Mouse (Mus musculus) thymus, adult 2 months (tissue): ENCODE data around the gene Gm5426. TPM values are rescaled to one million over a fixed set of nuclear protein-coding genes. Genes with fewer than 3 reads are reported as not detected.

ENCODE experiments used
- DNase-seq: peaks from one replicate; pipeline ENCODE4 v3.0.0; 2021
- H3K27ac ChIP-seq: fragments of 200-500 bp; 2 replicates; pipeline ENCODE4 v1.5.1; 2012; ENCODE audit warnings: low read length, control low read depth; ENCODE audit not compliant: control insufficient read depth, insufficient read depth
- H3K27me3 ChIP-seq: fragments of 200-500 bp; 2 replicates; pipeline ENCODE4 v1.6.1; 2012; ENCODE audit warnings: mild to moderate bottlenecking, low read length, moderate library complexity, mixed read lengths; ENCODE audit not compliant: control insufficient read depth, insufficient read depth
- H3K36me3 ChIP-seq: fragments of 200-500 bp; 2 replicates; pipeline ENCODE4 v1.6.1; 2012; ENCODE audit warnings: mild to moderate bottlenecking, low read length, moderate library complexity; ENCODE audit not compliant: control insufficient read depth, insufficient read depth
- H3K4me1 ChIP-seq: fragments of 200-500 bp; replicated peaks from 2 replicates; pipeline ENCODE4 v1.6.1; 2012; ENCODE audit warnings: low read length; ENCODE audit not compliant: control insufficient read depth, insufficient read depth
- H3K4me3 ChIP-seq: fragments of 200-500 bp; 2 replicates; pipeline ENCODE4 v1.5.1; 2012; ENCODE audit warnings: mild to moderate bottlenecking, low read length, control low read depth, moderate library complexity; ENCODE audit not compliant: control insufficient read depth, insufficient read depth
- CTCF ChIP-seq: fragments of 200-500 bp; IDR thresholded peaks from 2 replicates; pipeline ENCODE4 v1.5.1; 2012; ENCODE audit warnings: mild to moderate bottlenecking, control low read depth, low read length, moderate library complexity, borderline replicate concordance; ENCODE audit not compliant: control insufficient read depth, poor library complexity, insufficient read depth; ENCODE audit errors: extremely low read depth
- POLR2A ChIP-seq: fragments of 200-500 bp; IDR thresholded peaks from 2 replicates; pipeline ENCODE4 v1.6.1; 2012; ENCODE audit warnings: mild to moderate bottlenecking, low read length, control low read depth, moderate library complexity; ENCODE audit not compliant: control insufficient read depth, poor library complexity, insufficient read depth; ENCODE audit errors: extremely low read depth
- WGBS: fragments of 180-500 bp; shearing (Covaris S2); methylation state at CpG from one replicate; pipeline ENCODE4 v1.1.7; 2018; 5-methylcytosine and 5-hydroxymethylcytosine counted together
- polyA plus RNA-seq: library from polyadenylated mRNA; depleted of rRNA; stranded (reverse); fragments of >200 nt; gene quantifications from 2 replicates; pipeline ENCODE4 v1.2.3, GENCODE M21; 2012

Gm5426 gene
- polyA plus RNA-seq, 1 experiment: not detected

- H3K27ac ChIP-seq: no peak overlapping the region
- H3K27me3 ChIP-seq: no peaks in the 10 kb centered on the region
- WGBS: 77% methylated on average over 3 of the region's 3 CpGs
- no peaks in the 10 kb centered on the region for H3K36me3 ChIP-seq
- no peaks in the 10 kb centered on the region for H3K4me1 ChIP-seq
- H3K4me3 ChIP-seq: no peak overlapping the region
- TF ChIP-seq POLR2A (no peak), CTCF (no peak)
- no peak for DNase-seq
These were observed 32.2 kb upstream of the Gm5426 start for GRCm38 (mm10) chr10:96104158-96104557.

- no peak for DNase-seq
- Histone ChIP-seq H3K27ac (no peak overlapping the region), H3K36me3 (no peaks in the 10 kb centered on the region), H3K4me3 (no peak overlapping the region), H3K27me3 (no peaks in the 10 kb centered on the region), H3K4me1 (no peaks in the 10 kb centered on the region)
- WGBS: 91% methylated on average over 4 of the region's 4 CpGs
- no peak for TF ChIP-seq POLR2A
- TF ChIP-seq CTCF: no peak
These were observed 31.8 kb upstream of the Gm5426 start for GRCm38 (mm10) chr10:96104624-96105023.

GRCm38 (mm10) chr10:96105124-96105523 lies 31.3 kb upstream of the Gm5426 start:
- no peaks in the 10 kb centered on the region for H3K36me3 ChIP-seq
- no peak overlapping the region for H3K27ac ChIP-seq
- no peaks in the 10 kb centered on the region for H3K27me3 ChIP-seq
- peak; percentile 21 for DNase-seq
- H3K4me1 ChIP-seq: no peaks in the 10 kb centered on the region
- TF ChIP-seq POLR2A (no peak), CTCF (no peak)
- H3K4me3 ChIP-seq: no peak overlapping the region
- WGBS: 95% methylated on average over 2 of the region's 2 CpGs

- no peaks in the 10 kb centered on the region for H3K27me3 ChIP-seq
- TF ChIP-seq POLR2A (no peak), CTCF (no peak)
- no peak overlapping the region for H3K4me3 ChIP-seq
- no peaks in the 10 kb centered on the region for H3K36me3 ChIP-seq
- DNase-seq: no peak
- no peaks in the 10 kb centered on the region for H3K4me1 ChIP-seq
- no peak overlapping the region for H3K27ac ChIP-seq
- 87% methylated on average over 4 of the region's 4 CpGs for WGBS
These were observed 29.3 kb upstream of the Gm5426 start for GRCm38 (mm10) chr10:96106972-96107720.

GRCm38 (mm10) chr10:96107825-96108224 lies 28.6 kb upstream of the Gm5426 start:
- no peak for DNase-seq
- Histone ChIP-seq H3K4me3 (no peak overlapping the region), H3K27me3 (no peaks in the 10 kb centered on the region), H3K27ac (no peak overlapping the region), H3K36me3 (no peaks in the 10 kb centered on the region), H3K4me1 (no peaks in the 10 kb centered on the region)
- 83% methylated on average over 1 of the region's 1 CpGs for WGBS
- TF ChIP-seq POLR2A (no peak), CTCF (no peak)

GRCm38 (mm10) chr10:96115325-96115724 lies 21.1 kb upstream of the Gm5426 start:
- no peak for DNase-seq
- Histone ChIP-seq H3K27ac (no peak overlapping the region), H3K4me1 (no peaks in the 10 kb centered on the region), H3K36me3 (no peaks in the 10 kb centered on the region), H3K4me3 (no peak overlapping the region), H3K27me3 (no peaks in the 10 kb centered on the region)
- TF ChIP-seq CTCF: no peak
- WGBS: 54% methylated on average over 3 of the region's 3 CpGs

- TF ChIP-seq POLR2A (no peak), CTCF (no peak)
- Histone ChIP-seq H3K4me3 (no peak overlapping the region), H3K36me3 (no peaks in the 10 kb centered on the region), H3K27ac (no peak overlapping the region), H3K4me1 (no peaks in the 10 kb centered on the region), H3K27me3 (no peaks in the 10 kb centered on the region)
- no peak for DNase-seq
- 91% methylated on average over 2 of the region's 2 CpGs for WGBS
These were observed 15.6 kb upstream of the Gm5426 start for GRCm38 (mm10) chr10:96120821-96121220.
